Mouse (Mus musculus) bone marrow macrophage, adult 2 months (primary cell): ENCODE data around the gene Cog4. TPM values are rescaled to one million over a fixed set of nuclear protein-coding genes. Genes with fewer than 3 reads are reported as not detected.
A peak's percentile ranks its signal among the peaks of the same experiment; 100 is the strongest.
"Not testable (repeated sequence)": the region's sequence is repeated elsewhere in the genome, so short reads cannot be mapped to it uniquely, and the experiment has no call there.

Experiments used
- H3K27ac ChIP-seq: 2 replicates; pipeline ENCODE4 v1.5.1; 2012; ENCODE audit warnings: low read depth, low read length; ENCODE audit not compliant: insufficient read depth
- H3K4me1 ChIP-seq: 2 replicates; pipeline ENCODE4 v1.6.1; 2012; ENCODE audit warnings: low read length; ENCODE audit not compliant: control insufficient read depth, insufficient read depth
- H3K4me3 ChIP-seq: 2 replicates; pipeline ENCODE4 v1.5.1; 2012; ENCODE audit warnings: mild to moderate bottlenecking, low read length, moderate library complexity; ENCODE audit not compliant: insufficient read depth
- CTCF ChIP-seq: IDR thresholded peaks from 2 replicates; pipeline ENCODE4 v1.5.1; 2012; ENCODE audit warnings: low read depth, mild to moderate bottlenecking, low read length, moderate library complexity
- POLR2A ChIP-seq: IDR thresholded peaks from 2 replicates; pipeline ENCODE4 v1.6.1; 2012; ENCODE audit warnings: mild to moderate bottlenecking, low read depth, low read length, borderline replicate concordance
- polyA plus RNA-seq: library from polyadenylated mRNA; stranded (reverse); fragments of >200 nt; gene quantifications from 2 replicates; pipeline ENCODE4 v1.2.4, GENCODE M21; 2012; ENCODE audit not compliant: missing spikeins, insufficient read depth, insufficient read length

Gene Cog4
- polyA plus RNA-seq, 1 experiment: 33.5 TPM

GRCm38 (mm10) chr8:110902579-110902965 is 56.2 kb downstream of the Cog4 start:
- H3K4me3 ChIP-seq: peak overlapping the region; percentile 95; the same call in 1 of the 2 replicates
- TF ChIP-seq CTCF: no peak
- no peak for TF ChIP-seq POLR2A
- no peak overlapping the region for H3K27ac ChIP-seq
- H3K4me1 ChIP-seq: no peaks in the 10 kb centered on the region

GRCm38 (mm10) chr8:110905404-110905803 is 59.0 kb downstream of the Cog4 start:
- no peaks in the 10 kb centered on the region for H3K4me1 ChIP-seq
- TF ChIP-seq CTCF (no peak), POLR2A (no peak)
- H3K27ac ChIP-seq: no peak overlapping the region
- H3K4me3 ChIP-seq: no peak overlapping the region

- peaks cover under 1% of the 10 kb centered on the region for H3K4me1 ChIP-seq
- H3K27ac ChIP-seq: no peak overlapping the region
- no peak overlapping the region for H3K4me3 ChIP-seq
- TF ChIP-seq CTCF (no peak), POLR2A (no peak)
These were observed 60.3 kb downstream of the Cog4 start for GRCm38 (mm10) chr8:110906682-110907081.

GRCm38 (mm10) chr8:110909850-110910249 is 63.5 kb downstream of the Cog4 start:
- not testable (repeated sequence) for H3K4me3 ChIP-seq

GRCm38 (mm10) chr8:110911576-110912570 is 65.5 kb downstream of the Cog4 start:
- peak overlapping the region; percentile 14; the same call in 1 of the 2 replicates for H3K4me3 ChIP-seq
- no peak for TF ChIP-seq CTCF
- TF ChIP-seq POLR2A: no peak
- peaks cover 7% of the 10 kb centered on the region for H3K4me1 ChIP-seq
- peak overlapping the region; percentile 37; the same call in 1 of the 2 replicates for H3K27ac ChIP-seq

More at GRCm38 (mm10) chr8:110909850-110910249, 63.5 kb downstream of the Cog4 start:
- not testable (repeated sequence) for H3K4me1 ChIP-seq, H3K27ac ChIP-seq

- no peak overlapping the region for H3K27ac ChIP-seq
- no peak overlapping the region for H3K4me3 ChIP-seq
- TF ChIP-seq CTCF (no peak), POLR2A (no peak)
- H3K4me1 ChIP-seq: peaks cover 20% of the 10 kb centered on the region
These were observed 71.0 kb downstream of the Cog4 start for GRCm38 (mm10) chr8:110917415-110917814.

- TF ChIP-seq CTCF (no peak), POLR2A (no peak)
- Histone ChIP-seq H3K27ac (no peak overlapping the region), H3K4me3 (no peak overlapping the region), H3K4me1 (peaks cover 20% of the 10 kb centered on the region)
These were observed 71.6 kb downstream of the Cog4 start for GRCm38 (mm10) chr8:110918027-110918426.

- Histone ChIP-seq H3K4me1 (peaks cover 20% of the 10 kb centered on the region), H3K4me3 (no peak overlapping the region), H3K27ac (no peak overlapping the region)
- TF ChIP-seq CTCF (no peak), POLR2A (no peak)
These were observed 72.1 kb downstream of the Cog4 start for GRCm38 (mm10) chr8:110918460-110918859.

GRCm38 (mm10) chr8:110919341-110920031 is 73.1 kb downstream of the Cog4 start, which contains the start of gene St3gal2:
Gene St3gal2, plus strand, starts transcription at chr8:110919922.
- TF ChIP-seq POLR2A (no peak), CTCF (no peak)
- Histone ChIP-seq H3K4me1 (peaks cover 28% of the 10 kb centered on the region), H3K27ac (no peak within 1 kb of the TSS), H3K4me3 (peak within 1 kb of the TSS; percentile 68)

GRCm38 (mm10) chr8:110920032-110920772 is 73.8 kb downstream of the Cog4 start:
- TF ChIP-seq POLR2A: no peak
- TF ChIP-seq CTCF: 0 out of 2 replicates have a peak, but pooled peaks have one; percentile 5
- no peak overlapping the region for H3K27ac ChIP-seq
- H3K4me3 ChIP-seq: peak overlapping the region; percentile 68
- H3K4me1 ChIP-seq: peaks cover 32% of the 10 kb centered on the region
